Mouse (Mus musculus) frontal cortex, postnatal 14 days (tissue): Measurements from ENCODE around the gene Olfr1257.
"Not testable (repeated sequence)": the region's sequence is repeated elsewhere in the genome, so short reads cannot be mapped to it uniquely, and the experiment has no call there.

Experiments
- DNase-seq, 2 experiments: peaks; one replicate each; pipeline ENCODE4 v3.0.0; 2022; ENCODE audit warnings: low spot score in 2 of 2

Gene Olfr1257

DNA sequence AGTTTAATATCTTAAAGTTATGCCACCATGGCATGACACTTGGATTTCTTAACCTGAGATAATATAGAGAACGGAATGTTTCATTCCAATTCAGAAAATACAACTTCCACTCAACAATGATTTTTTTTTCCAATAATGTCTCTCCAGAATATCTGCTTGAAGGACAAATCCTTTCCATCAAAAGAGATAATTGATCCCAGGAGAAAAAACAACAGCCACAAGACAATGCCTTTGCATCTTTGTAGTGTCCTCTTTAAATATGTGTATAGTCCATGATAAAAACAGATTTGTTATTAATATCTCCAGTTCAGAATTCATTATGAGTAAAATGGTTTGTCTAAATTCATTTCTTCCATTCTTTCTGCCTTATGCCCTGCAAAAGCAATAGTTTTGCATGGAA, at the start of gene Olfr1257:
TSS of gene Olfr1257 (plus strand) at position 301 of the 400 bp plus-strand sequence.
- no peak for DNase-seq

DNA sequence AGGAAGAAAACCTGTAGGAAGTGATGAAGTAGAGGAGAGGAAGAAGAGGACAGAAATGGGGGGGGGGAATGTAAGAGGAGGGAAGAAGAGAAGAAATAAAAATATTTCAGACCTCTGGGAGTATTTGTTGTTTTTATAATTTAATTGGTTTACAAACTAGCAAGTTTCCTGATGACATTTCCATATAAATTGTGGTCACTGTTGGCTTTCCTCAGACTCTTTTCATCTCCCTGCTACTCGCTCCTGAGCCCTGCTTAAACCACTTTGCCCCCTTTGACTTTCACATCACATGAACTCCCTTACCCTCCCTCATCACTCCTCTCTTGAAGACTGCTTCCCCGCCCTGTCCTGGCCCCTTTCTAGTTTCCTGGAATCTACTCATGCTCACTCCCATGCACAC, 36.8 kb upstream of the Olfr1257 start, which contains the start of gene Olfr1256:
TSS of gene Olfr1256 (minus strand) at position 101 of the 400 bp plus-strand sequence.
- DNase-seq: no peak

DNA sequence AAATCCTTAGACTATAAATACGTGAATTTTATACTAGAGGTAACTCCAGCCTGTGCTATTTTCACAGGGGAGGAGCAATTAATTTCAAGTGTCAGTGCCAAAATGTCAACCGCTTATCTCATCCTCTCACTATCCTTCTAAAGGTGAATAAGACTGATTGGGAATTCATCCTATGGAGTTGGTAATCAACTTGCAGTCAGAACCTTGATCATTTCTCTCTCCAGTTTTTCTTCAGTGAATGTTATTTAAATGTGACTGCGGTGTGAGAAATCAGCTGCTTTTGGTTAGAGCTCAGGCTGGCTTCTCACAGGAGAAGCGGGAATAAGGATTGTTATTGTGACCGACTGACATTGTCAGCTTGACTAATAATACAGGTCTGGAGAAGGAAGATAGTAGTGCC, 30.1 kb upstream of the Olfr1257 start, which contains the start of gene Olfr48:
TSS of gene Olfr48 (minus strand) at position 101 of the 400 bp plus-strand sequence.
- DNase-seq: no peak

DNA sequence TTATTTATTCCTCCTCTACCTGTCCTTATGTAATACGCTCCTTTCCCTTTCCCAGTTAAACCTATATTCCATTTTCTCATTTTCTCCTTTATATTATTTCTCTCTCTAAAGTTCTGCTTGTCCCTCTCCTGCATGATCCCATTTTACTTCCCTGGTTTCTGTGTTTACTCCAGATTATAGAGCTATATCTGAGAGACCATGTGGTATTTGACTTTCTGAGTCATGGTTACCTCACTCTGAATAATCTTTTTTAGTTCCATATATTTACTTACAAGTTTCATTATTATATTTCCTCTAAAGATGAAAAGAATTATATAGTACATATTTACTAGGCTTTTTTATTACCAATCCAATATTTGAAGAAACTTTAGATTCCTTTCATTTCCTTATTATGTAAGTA, 29.0 kb upstream of the Olfr1257 start:
- DNase-seq: no peak

DNA sequence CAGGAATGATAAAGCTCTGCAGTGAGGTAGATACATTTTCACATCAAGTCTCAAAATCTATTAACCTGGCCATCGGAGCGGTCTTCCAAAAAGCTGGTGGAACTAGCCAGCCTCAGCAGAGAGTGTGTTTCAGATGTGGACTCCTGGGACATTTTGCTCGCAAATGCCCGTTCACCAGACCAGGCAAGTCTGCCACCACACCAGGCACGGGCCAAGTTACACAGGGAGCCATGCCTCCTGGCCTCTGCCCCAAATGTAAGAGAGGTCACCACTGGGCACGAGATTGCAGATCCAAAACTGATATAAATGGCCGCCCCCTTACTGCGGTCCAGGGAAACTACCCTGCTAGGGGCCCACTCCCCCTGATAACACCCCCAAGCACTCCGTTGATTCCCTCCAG, 34.4 kb downstream of the Olfr1257 start:
- DNase-seq: not testable (repeated sequence)

DNA sequence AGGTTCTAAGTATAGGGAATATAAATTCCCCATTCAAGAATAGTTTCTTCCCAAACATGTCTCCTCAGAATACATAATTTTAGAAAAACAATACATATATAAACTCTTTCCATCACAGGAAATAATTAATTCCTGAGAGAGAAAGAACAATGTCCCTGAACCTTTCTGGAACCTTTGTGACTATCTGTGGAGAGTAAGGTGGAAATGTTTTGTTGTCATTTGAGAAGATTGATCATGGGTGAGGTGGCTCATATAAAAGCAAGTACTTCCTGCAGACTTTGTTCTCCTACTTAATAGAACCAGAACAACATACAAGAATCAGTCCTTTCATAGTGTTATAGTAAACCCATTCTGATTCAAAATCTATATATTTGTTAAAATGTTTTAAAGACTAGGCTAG, 48.8 kb downstream of the Olfr1257 start, which contains the start of gene Olfr1258:
TSS of gene Olfr1258 (plus strand) at position 301 of the 400 bp plus-strand sequence.
- DNase-seq: no peak
